Mouse (Mus musculus): ENCODE data around the gene Gzme.
A peak's percentile ranks its signal among the peaks of the same experiment; 100 is the strongest.
"Not testable (repeated sequence)": the region's sequence is repeated elsewhere in the genome, so short reads cannot be mapped to it uniquely, and the experiment has no call there.

Gene Gzme

DNA sequence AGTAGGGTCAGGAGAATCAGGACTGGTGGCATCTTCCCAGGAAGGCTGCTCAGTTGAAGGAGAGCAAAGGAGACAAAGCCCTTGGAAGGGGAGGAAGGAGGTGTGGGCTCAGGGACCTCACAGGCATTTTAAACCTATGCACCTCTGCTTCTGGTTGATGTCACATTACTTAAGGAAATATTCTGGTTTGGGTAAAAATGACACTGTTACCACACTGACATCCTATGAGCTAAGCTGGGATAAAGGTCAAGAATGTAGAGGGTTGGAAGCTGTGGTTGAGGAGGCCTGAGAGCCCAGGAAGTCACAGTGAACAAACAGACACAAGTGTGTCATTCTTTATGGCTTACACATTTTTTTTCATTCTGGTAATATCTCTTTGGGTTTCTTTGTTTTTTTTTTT lies at the start of gene Gzme:
Gene Gzme, minus strand, starts transcription at position 101 of the 400 bp plus-strand sequence.
- DNase-seq (ENCODE audit: low read depth, low spot score), result no peak

DNA sequence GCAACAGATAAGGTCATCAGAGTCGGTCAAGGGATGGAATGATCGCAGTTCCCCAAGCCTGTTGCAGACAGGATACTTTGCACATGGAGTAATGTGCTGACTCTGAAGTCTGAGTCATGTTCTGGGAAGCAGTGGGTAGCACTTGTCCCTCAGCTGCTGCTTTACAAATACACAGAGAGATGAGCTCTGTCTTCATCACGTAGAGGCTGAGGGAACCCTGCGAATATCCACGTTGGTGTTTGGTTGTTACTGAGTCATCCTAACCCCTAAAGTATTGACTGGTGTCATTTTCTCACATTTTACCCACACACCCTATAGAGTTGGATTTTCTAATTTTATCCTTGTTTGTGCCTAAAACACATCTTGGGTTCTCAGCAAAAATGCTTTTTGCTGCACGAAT lies 47.6 kb upstream of the Gzme start:
- DNase-seq (ENCODE audit: low read depth, low spot score), result no peak

DNA sequence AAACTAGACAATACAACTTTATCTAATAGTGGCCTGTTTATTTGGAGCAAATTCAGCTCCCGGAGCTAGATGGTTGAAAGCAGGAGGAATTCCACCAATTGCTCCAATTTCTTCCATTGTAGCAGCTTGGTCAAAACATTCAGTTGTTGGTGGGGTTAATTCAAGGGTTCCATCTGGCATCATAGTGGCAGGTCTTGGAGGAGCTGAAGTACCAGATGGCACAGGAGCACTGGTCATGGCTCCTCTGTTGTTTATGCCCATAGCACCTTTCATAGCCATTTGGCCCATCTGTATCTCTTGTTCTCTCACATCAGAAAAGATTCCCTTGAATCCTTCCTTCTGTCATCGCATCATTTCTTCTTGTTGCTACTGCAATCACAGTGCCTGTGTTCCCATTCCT lies 41.7 kb upstream of the Gzme start:
- no peak for DNase-seq (ENCODE audit: low read depth, low spot score)

DNA sequence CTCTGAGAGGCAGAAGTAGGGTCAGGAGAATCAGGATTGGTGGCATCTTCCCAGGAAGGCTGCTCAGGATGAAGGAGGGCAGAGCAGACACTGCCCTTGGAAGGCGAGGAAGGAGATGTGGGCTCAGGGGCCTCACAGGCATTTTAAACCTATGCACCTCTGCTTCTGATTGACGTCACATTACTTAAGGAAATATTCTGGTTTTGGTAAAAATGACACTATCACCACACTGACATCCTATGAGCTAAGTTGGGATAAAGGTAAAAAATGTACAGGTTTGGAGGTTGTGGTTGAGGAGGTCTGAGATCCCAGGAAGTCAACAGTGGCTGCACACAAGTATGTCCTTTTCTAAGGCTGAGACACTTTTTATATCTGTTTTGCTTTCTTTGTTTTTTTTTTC lies 39.1 kb upstream of the Gzme start, which contains the start of gene Gzmg:
Gene Gzmg, minus strand, starts transcription at position 101 of the 400 bp plus-strand sequence.
- not testable (repeated sequence) for DNase-seq (ENCODE audit: low read depth, low spot score)

DNA sequence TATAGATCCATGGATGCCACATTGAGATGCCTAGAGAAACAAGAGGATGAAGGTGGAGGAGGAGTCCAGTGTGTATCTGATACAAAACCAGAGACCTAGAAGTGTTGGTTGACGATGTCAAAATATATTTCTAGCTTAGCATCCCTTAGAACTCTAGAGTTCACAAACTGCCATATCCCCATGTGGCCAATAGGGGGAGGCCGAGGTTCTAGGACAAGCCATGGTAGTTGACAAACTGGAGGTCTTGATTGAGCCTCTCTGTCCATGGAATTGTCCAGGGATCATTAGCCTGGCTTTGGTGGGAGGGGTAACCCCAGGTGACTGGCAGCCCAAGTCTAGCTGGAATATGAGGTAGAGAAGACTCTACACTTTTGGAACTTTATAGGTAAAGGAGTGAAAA lies 34.9 kb upstream of the Gzme start:
- DNase-seq (ENCODE audit: low read depth, low spot score), result no peak

DNA sequence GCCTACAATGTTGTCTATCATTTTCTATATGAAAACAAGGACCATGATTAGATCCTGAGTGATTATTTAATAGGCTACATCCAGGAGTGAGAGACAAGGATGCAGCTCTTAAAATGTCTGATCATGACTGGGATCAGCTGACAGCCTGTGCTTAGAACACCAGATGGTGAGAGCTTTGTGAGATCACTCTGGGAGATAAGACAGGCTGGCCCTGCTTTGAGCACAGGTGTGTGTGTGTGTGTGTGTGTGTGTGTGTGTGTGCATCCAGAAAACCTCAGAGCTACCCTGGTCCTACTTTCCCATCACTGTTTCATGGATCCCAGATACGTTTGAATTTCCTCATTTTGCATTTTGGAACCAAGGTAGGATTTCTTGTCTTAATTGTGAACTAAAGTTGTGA lies 13.2 kb upstream of the Gzme start:
- DNase-seq (ENCODE audit: low read depth, low spot score), result not testable (repeated sequence)

DNA sequence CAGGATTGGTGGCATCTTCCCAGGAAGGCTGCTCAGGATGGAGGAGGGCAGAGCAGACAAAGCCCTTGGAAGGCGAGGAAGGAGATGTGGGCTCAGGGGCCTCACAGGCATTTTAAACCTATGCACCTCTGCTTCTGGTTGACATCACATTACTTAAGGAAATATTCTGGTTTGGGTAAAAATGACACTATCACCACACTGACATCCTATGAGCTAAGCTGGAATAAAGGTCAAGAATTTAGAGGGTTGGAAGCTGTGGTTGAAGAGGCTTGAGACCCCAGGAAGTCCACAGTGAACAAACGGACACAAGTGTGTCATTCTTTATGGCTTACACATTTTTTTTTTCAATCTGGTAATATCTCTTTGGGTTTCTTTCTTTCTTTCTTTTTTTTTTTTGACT lies 12.1 kb upstream of the Gzme start, which contains the start of gene Gzmd:
Gene Gzmd, minus strand, starts transcription at position 101 of the 400 bp plus-strand sequence.
- not testable (repeated sequence) for DNase-seq (ENCODE audit: low read depth, low spot score)

DNA sequence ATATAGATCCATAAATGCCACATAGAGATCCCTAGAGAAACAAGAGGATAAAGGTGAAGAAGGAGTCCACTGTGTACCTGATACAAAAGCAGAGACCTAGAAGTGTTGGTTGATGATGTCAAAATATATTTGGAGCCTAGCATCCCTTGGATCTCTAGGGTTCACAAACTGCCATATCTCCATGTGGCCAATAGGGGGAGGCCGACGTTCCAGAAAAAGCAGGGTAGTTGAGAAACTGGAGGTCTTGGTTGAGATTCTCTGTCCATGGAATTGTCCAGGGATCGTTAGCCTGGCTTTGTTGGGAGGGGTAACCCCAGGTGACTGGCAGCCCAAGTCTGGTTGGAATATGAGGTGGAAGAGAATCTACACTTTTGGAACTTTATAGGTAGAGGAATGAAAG lies 7.9 kb upstream of the Gzme start:
- no peak for DNase-seq (ENCODE audit: low read depth, low spot score)

DNA sequence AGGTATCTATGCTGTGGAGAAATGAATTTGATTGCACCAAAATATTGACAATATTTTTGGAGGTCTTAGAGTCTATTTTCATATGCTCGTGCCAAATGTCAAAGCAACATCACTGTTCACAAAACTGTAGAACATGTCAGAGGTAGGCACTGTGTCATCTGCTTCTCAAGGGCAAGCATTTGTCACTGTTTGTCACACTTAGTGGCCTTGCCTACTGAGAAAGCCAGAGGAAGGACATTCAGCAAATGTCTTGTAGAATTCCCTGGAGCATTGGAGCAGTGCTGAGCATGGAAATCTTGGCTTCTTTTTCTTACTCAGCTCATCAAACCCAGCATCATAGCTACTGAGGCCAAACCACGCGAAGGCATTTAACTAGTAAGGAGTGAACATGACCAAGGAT lies 3.1 kb upstream of the Gzme start:
- DNase-seq (ENCODE audit: low read depth, low spot score), result no peak

DNA sequence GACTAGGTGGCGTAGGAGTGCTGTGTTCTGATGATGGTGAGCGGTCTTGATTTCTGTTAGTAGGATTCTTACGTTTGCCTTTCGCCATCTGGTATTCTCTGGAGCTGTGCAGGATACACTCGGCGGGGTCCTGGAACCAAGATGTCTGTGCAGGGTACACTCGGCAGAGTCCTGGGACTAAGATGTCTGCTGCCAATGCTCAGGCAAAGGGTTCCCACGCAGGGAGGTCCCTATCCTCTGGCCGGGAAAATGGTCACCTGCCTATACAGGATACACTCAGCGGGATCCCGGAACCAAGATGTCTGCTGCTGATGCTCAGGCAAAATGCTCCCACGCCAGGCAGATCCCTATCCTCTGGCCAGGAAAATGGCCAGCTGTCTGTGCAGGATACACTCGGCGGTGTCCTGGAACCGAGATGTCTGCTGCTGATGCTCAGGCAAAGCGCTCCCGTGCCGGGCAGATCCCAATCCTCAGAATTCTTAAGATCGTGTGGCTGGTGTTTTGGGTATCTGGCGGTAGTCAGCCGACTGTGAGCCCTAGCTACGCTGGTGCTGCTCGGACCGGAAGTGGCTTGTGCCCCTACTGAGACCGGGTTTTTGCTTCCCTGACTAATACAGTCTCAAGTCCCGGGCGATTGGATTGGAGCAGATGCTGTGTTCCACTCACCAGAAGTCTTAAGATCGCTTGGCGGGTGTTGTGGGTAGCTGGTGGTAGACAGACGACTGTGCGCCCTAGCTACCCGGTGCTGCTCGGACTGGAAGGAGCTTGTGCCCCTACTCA lies 4.7 kb downstream of the Gzme start:
- DNase-seq (ENCODE audit: low read depth, low spot score), result not testable (repeated sequence)

DNA sequence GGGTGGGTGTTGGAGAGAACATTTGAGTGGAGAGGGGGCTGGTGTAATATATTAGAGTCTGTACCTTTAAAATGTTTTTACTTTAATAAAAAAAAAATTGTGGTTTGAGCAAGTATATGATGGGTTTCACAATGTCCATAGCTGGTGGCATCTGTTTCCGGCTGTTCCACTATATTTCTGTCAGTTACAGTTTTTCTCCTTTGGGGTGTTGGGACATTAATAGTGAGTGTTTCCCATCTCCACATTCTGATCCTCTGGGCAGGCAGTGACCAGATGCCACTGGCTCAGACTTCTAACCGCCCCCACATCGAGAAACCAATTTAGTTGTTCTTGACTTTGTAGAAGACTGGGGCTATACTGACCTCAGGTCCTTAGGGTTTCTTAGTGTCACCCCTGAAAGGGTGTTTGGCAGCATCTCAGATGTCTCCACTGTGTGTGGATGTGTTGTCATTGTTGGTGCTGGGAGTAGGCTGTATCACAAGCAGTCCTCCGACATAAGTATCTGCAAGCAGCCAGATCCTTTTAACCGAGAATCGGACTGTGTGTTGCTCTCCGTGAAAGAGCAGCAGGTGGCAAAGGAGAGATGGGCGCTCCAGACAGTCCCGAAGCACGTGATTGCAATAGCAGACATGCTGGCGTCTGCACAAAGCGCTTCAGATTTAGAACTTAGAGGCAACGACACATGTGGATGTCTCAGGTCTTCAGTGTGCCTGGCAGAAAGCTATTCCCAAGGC lies 14.8 kb downstream of the Gzme start:
- DNase-seq (ENCODE audit: low read depth, low spot score), result no peak

DNA sequence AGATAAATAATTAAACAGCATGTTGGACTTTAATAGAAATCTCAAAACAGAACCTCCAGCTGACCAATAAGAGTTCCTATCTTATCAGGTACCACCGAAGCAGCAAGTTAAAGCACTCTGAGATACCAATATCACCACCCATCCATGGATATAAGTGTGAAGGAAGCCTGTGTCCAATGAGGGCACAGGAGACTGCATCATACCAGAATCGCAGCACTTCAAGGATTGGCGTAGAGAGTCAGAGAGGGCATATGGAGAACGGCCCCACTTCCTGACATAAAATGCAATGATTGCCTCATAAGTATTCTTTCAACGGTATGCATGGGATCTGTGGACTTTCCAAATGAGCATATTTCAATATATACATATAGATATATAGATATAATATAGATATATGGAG lies 15.4 kb downstream of the Gzme start:
- DNase-seq (ENCODE audit: low read depth, low spot score), result no peak

DNA sequence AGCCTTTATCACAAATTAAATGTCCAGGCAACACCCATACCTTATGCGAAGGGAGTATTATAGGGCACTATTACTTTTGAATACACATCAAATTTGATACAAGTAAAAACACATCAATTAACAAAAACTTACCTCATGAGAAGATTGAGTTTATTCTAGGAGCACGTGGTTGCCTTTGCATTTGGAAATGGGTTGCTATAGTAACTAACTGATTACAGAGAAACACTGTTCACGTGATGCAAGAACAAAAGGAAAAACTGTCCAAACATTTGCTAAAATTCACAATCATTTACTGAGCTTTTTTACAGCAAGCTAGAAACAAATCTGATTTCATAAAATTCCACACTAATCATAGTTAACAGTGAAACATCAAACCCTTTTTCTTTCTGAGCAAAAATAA lies 17.0 kb downstream of the Gzme start:
- no peak for DNase-seq (ENCODE audit: low read depth, low spot score)

DNA sequence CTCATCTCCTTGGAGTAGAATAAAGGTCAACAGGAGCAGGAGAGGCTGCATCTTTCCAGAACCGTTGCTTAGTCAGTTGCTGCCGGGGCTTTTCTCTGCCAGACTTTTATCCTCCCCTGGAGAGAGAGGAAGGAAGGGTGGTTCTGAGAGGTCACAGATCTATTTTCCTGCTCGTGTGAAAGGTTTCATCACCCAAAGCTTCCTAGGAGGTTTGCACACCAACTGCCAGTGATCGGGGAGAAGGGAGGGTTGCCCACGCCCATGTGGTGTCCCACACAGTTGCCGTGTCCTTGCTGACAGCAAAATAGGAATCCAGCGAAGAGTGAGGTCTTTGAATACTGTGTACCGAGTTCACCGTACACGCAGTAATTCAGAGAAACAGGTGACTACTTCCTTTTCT lies 18.0 kb downstream of the Gzme start, which contains the start of gene Ctsg:
Gene Ctsg, minus strand, starts transcription at position 189 of the 400 bp plus-strand sequence.
- DNase-seq (ENCODE audit: low read depth, low spot score), result no peak

DNA sequence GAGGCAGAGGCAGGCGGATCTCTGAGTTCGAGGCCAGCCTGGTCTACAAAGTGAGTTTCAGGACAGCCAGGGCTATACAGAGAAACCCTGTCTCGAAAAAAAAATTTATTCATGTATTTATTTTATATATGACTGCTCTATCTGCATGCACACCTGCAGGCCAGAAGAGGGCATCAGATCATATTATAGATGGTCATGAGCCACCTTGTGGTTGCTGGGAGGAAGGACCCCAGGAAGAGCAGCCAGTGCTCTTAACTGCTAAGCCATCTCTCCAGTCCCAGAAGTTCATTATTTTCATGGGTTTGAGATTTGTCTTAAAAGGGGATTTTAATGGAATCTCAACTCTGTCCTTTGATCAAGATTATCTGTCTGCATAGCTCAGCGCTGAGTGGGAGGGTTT lies 21.5 kb downstream of the Gzme start:
- DNase-seq (ENCODE audit: low read depth, low spot score), result peak; percentile 19

DNA sequence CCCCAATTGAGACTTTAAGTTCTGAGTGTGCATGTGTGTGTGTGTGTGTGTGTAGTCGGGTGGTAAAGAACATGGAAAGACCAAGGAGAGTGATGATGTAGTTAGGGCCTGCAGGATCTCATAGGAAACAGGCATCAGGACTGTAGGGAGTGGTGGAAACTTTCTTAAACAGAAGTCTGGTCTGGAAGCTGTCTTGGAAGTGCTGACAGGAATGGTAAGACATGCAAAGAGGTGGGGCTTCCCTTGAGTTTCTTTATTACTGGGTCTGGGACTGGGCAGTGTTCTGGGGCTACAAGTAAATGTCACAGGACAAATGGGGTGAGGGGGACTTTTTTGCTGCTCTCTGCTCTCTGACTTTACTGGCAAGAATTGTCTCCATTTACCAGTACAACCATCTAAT lies 22.8 kb downstream of the Gzme start:
- DNase-seq (ENCODE audit: low read depth, low spot score), result peak; percentile 7

DNA sequence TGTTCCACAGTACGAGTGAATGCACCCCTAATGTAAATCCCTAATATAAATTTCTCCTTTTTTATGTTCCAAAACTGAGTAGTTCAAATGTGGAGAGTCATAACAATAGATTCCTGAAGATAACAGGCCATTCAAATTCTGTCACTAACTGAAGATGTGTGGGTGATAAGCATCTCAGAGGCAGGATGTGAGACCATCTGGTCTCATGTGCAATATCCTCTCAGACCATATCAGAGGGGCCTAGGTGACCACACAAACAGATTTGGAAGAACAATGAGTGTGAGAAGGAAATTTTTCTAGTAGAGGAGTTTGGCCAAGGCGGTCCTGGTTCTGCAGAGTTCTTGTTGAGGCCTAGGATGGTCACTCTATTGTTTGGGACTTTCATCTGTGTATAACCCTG lies 27.1 kb downstream of the Gzme start:
- DNase-seq (ENCODE audit: low read depth, low spot score), result no peak

DNA sequence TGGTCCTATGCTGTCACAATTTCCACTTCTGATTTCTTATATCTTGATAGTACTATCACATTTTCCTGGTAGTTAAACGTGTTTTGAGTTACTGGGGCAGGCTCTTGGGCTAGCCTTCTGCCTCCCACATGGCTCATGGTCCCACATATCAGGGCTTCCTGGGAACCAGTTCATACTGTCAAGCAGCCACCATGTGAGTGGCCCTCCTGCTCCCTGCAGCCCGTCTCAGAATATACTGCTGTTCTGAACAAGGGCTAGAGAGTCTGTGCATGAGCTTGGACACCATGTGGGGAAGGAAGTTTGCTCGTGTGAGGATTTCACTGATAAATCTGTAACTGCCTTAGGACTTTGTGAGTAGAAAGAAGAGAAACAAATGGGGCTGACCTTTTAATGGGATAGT lies 33.7 kb downstream of the Gzme start:
- no peak for DNase-seq (ENCODE audit: low read depth, low spot score)

DNA sequence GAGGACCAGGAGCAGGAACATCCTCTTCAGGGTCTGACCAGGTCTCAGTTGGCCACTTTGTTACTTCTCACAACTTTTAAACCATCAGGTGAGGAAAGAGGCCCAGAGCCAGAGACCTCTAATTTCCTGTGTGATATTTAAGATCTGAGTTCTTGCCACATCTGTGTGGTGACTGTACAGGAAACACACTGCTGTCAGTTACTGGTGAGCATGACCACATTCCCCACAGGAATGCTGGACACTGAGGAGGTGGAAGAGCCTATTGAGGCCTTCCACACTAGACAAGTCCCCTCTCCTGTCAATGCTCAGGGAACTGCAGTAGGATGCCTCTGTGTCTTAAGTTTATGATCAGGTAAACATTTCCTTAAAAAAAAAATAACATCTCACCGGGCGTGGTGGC lies 35.3 kb downstream of the Gzme start, which contains the start of gene Mcpt8:
Gene Mcpt8, minus strand, starts transcription at position 107 of the 400 bp plus-strand sequence.
- no peak for DNase-seq (ENCODE audit: low read depth, low spot score)

DNA sequence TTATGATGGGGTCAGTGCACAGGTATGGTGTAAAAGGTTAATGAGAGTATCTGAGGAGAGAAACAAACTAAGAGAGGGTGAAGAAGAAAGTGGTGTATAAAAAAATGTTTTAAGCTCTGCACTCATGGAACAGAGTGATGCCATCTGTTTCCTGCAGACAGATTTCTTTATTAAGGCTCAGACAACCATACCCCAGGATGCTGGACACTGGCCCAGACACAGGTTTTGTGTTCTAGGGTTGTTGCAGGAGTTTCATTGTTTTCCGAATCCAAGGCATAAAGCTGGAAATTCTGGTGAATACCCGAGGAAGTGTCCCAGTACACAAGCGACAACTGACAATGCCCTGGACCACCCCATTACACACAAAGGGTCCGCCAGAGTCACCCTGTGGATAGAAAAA lies 38.4 kb downstream of the Gzme start:
- no peak for DNase-seq (ENCODE audit: low read depth, low spot score)
